Mouse (Mus musculus) G1E (cell line): ENCODE measurements around the gene Rsph14. TPM values are rescaled to one million over a fixed set of nuclear protein-coding genes. Genes with fewer than 3 reads are reported as not detected.

ENCODE experiments used
- ATAC-seq: 2 replicates; pipeline ENCODE4 v1.8.0; 2016; ENCODE audit warnings: mild to moderate bottlenecking; ENCODE audit not compliant: insufficient number of reproducible peaks, poor library complexity, low FRiP score, severe bottlenecking; ENCODE audit errors: extremely low read depth
- DNase-seq: peaks from one replicate; pipeline ENCODE4 v3.0.0; 2012; ENCODE audit warnings: low spot score
- H3K27me3 ChIP-seq: 2 replicates; pipeline ENCODE4 v1.6.1; 2012; ENCODE audit warnings: mild to moderate bottlenecking, low read length, inconsistent platforms; ENCODE audit not compliant: insufficient read depth
- H3K36me3 ChIP-seq: replicated peaks from 2 replicates; pipeline ENCODE3; 2012; ENCODE audit warnings: mild to moderate bottlenecking, inconsistent platforms
- H3K4me1 ChIP-seq: 2 replicates; pipeline ENCODE4 v1.6.1; 2012; ENCODE audit warnings: low read depth, low read length, inconsistent platforms, mixed read lengths; ENCODE audit not compliant: insufficient read depth
- H3K4me3 ChIP-seq: 2 replicates; pipeline ENCODE4 v1.5.1; 2012; ENCODE audit warnings: low read depth, mild to moderate bottlenecking, inconsistent platforms, low read length, moderate library complexity, mixed read lengths
- H3K9me3 ChIP-seq: replicated peaks from 2 replicates; pipeline ENCODE4 v1.6.1; 2012; ENCODE audit warnings: inconsistent platforms
- CTCF ChIP-seq: IDR thresholded peaks from 2 replicates; pipeline ENCODE4 v1.5.1; 2012; ENCODE audit warnings: low read depth, low read length, inconsistent platforms, mixed read lengths
- GATA1 ChIP-seq: IDR thresholded peaks from 2 replicates; pipeline ENCODE4 v1.6.1; 2012; ENCODE audit warnings: borderline replicate concordance, low read length, inconsistent platforms, mixed read lengths
- GATA2 ChIP-seq: IDR thresholded peaks from 2 replicates; pipeline ENCODE4 v1.6.1; 2012; ENCODE audit warnings: low read depth, low read length, inconsistent platforms, borderline replicate concordance
- POLR2AphosphoS5 ChIP-seq: IDR thresholded peaks from 2 replicates; pipeline ENCODE4 v1.6.1; 2012; ENCODE audit warnings: low read depth, low read length, inconsistent platforms; ENCODE audit not compliant: insufficient replicate concordance
- TAL1 ChIP-seq: conservative IDR thresholded peaks from 2 replicates; pipeline ENCODE4 v1.6.1; 2012; ENCODE audit warnings: low read depth, low read length, inconsistent platforms, mixed read lengths
- polyA plus RNA-seq: library from polyadenylated mRNA; stranded (reverse); fragments of >175 nt; gene quantifications from 2 replicates; pipeline ENCODE4 v1.2.3, GENCODE M21; 2012
- total RNA-seq, 2 experiments: library from RNA; stranded (forward) in 1 of 2; stranded (reverse) in 1 of 2; fragments of 200-1000 nt in 1 of 2; fragments of >200 nt in 1 of 2; fragmentation: Nextera tagmentation in 1 of 2; gene quantifications; 2 replicates each; pipeline ENCODE4 v1.2.3; 2014 to 2017

Gene Rsph14
- total and polyA plus RNA-seq, 3 experiments: 0.16 TPM; not detected in 2

GRCm38 (mm10) chr10:74987698-74988470 lies 44.5 kb downstream of the Rsph14 start:
- DNase-seq: no peak
- TF ChIP-seq CTCF: no peak
- TF ChIP-seq POLR2AphosphoS5: no peak
- TF ChIP-seq GATA1: no peak
- no peak for TF ChIP-seq GATA2
- no peak for TF ChIP-seq TAL1
- Histone ChIP-seq H3K9me3 (peaks cover 94% of the 10 kb centered on the region), H3K4me3 (no peak overlapping the region), H3K27me3 (no peaks in the 10 kb centered on the region), H3K4me1 (no peaks in the 10 kb centered on the region), H3K36me3 (no peaks in the 10 kb centered on the region)
- ATAC-seq: no peak

GRCm38 (mm10) chr10:74983176-74983575 lies 49.2 kb downstream of the Rsph14 start:
- DNase-seq (no peak), ATAC-seq (no peak)
- Histone ChIP-seq H3K9me3 (peaks cover 92% of the 10 kb centered on the region), H3K27me3 (no peaks in the 10 kb centered on the region), H3K4me1 (no peaks in the 10 kb centered on the region), H3K36me3 (no peaks in the 10 kb centered on the region), H3K4me3 (no peak overlapping the region)
- no peak for TF ChIP-seq TAL1
- no peak for TF ChIP-seq POLR2AphosphoS5
- TF ChIP-seq GATA2: no peak
- no peak for TF ChIP-seq GATA1
- TF ChIP-seq CTCF: no peak

GRCm38 (mm10) chr10:74981159-74981558 lies 51.2 kb downstream of the Rsph14 start:
- no peak overlapping the region for H3K4me3 ChIP-seq
- no peaks in the 10 kb centered on the region for H3K36me3 ChIP-seq
- ATAC-seq (no peak), DNase-seq (no peak)
- H3K9me3 ChIP-seq: peaks cover 93% of the 10 kb centered on the region
- no peak for TF ChIP-seq GATA2
- TF ChIP-seq TAL1: no peak
- no peak for TF ChIP-seq POLR2AphosphoS5
- TF ChIP-seq CTCF: no peak
- TF ChIP-seq GATA1: no peak
- H3K27me3 ChIP-seq: no peaks in the 10 kb centered on the region
- H3K4me1 ChIP-seq: no peaks in the 10 kb centered on the region

- TF ChIP-seq POLR2AphosphoS5 (no peak), GATA1 (no peak), CTCF (no peak), TAL1 (no peak), GATA2 (no peak)
- Histone ChIP-seq H3K4me3 (no peak overlapping the region), H3K4me1 (no peaks in the 10 kb centered on the region), H3K9me3 (peaks cover 98% of the 10 kb centered on the region), H3K36me3 (no peaks in the 10 kb centered on the region), H3K27me3 (no peaks in the 10 kb centered on the region)
- DNase-seq (no peak), ATAC-seq (no peak)
Observed at GRCm38 (mm10) chr10:74978056-74978455, 54.3 kb downstream of the Rsph14 start.

GRCm38 (mm10) chr10:74976429-74976828 lies 56.0 kb downstream of the Rsph14 start:
- Histone ChIP-seq H3K27me3 (no peaks in the 10 kb centered on the region), H3K4me1 (no peaks in the 10 kb centered on the region), H3K9me3 (peaks cover 98% of the 10 kb centered on the region), H3K4me3 (no peak overlapping the region), H3K36me3 (no peaks in the 10 kb centered on the region)
- ATAC-seq: no peak
- DNase-seq: no peak
- TF ChIP-seq GATA1: no peak
- no peak for TF ChIP-seq CTCF

- Histone ChIP-seq H3K27me3 (no peaks in the 10 kb centered on the region), H3K4me1 (no peaks in the 10 kb centered on the region), H3K9me3 (peaks cover 98% of the 10 kb centered on the region), H3K36me3 (no peaks in the 10 kb centered on the region), H3K4me3 (no peak overlapping the region)
- ATAC-seq: no peak
- TF ChIP-seq GATA1: no peak
- TF ChIP-seq TAL1: no peak
- no peak for TF ChIP-seq POLR2AphosphoS5
- no peak for TF ChIP-seq GATA2
- no peak for TF ChIP-seq CTCF
- no peak for DNase-seq
Observed at GRCm38 (mm10) chr10:74975626-74976025, 56.8 kb downstream of the Rsph14 start.
